Mouse (Mus musculus) limb, embryonic 14.5 days (tissue): Measurements from ENCODE around the gene Gkn2. TPM values are rescaled to one million over a fixed set of nuclear protein-coding genes. Genes with fewer than 3 reads are reported as not detected.

ENCODE experiments used
- ATAC-seq: fragments of 200-750 bp; cut with Nextera tagmentation; 2 replicates; pipeline ENCODE4 v1.8.0; 2017; ENCODE audit warnings: low read depth, moderate number of reproducible peaks, moderate TSS enrichment; ENCODE audit not compliant: low FRiP score
- DNase-seq: peaks from one replicate; pipeline ENCODE4 v3.0.0-alpha.2; 2015; ENCODE audit warnings: low spot score
- H3K27ac ChIP-seq: fragments of 300-500 bp; sonication (generic); replicated peaks from 2 replicates; pipeline ENCODE4 v1.5.1; 2014; ENCODE audit warnings: low read depth, mild to moderate bottlenecking, low read length, moderate library complexity, mixed read lengths
- H3K27me3 ChIP-seq: fragments of 300-500 bp; sonication (generic); 2 replicates; pipeline ENCODE4 v1.6.1; 2014; ENCODE audit warnings: low read length, mixed read lengths; ENCODE audit not compliant: control insufficient read depth, insufficient read depth
- H3K36me3 ChIP-seq: fragments of 300-500 bp; sonication (generic); 2 replicates; pipeline ENCODE4 v1.6.1; 2014; ENCODE audit warnings: mild to moderate bottlenecking, low read length, moderate library complexity, mixed read lengths; ENCODE audit not compliant: control insufficient read depth, insufficient read depth
- H3K4me1 ChIP-seq: fragments of 300-500 bp; sonication (generic); 2 replicates; pipeline ENCODE4 v1.6.1; 2014; ENCODE audit warnings: antibody characterized with exemption, low read length, mixed read lengths; ENCODE audit not compliant: control insufficient read depth, insufficient read depth
- H3K4me2 ChIP-seq: fragments of 300-500 bp; sonication (generic); replicated peaks from 2 replicates; pipeline ENCODE4 v1.6.1; 2014; ENCODE audit warnings: low read depth, mild to moderate bottlenecking, low read length, moderate library complexity; ENCODE audit not compliant: severe bottlenecking
- H3K4me3 ChIP-seq: fragments of 300-500 bp; sonication (generic); replicated peaks from 2 replicates; pipeline ENCODE4 v1.5.1; 2014; ENCODE audit warnings: low read length
- H3K9ac ChIP-seq: fragments of 300-500 bp; sonication (generic); 2 replicates; pipeline ENCODE4 v1.6.1; 2014; ENCODE audit warnings: mild to moderate bottlenecking, low read depth, low read length, moderate library complexity; ENCODE audit not compliant: severe bottlenecking
- H3K9me3 ChIP-seq: fragments of 300-500 bp; sonication (generic); 2 replicates; pipeline ENCODE4 v1.6.1; 2016; ENCODE audit warnings: low read length; ENCODE audit not compliant: control insufficient read depth
- POLR2A ChIP-seq: fragments of 200-500 bp; IDR thresholded peaks from 2 replicates; pipeline ENCODE4 v1.8.0; 2012; ENCODE audit warnings: inconsistent platforms, mild to moderate bottlenecking, moderate library complexity, borderline replicate concordance; ENCODE audit not compliant: insufficient read depth, insufficient read length; ENCODE audit errors: extremely low read depth
- WGBS: fragments of 180-500 bp; shearing (Covaris S2); extraction: QIAGEN DNeasy Blood & Tissue Kit; methylation state at CpG from one replicate; pipeline ENCODE4 v1.1.7; 2014; 5-methylcytosine and 5-hydroxymethylcytosine counted together
- polyA plus RNA-seq, 2 experiments: library from polyadenylated mRNA; depleted of rRNA in 1 of 2; stranded (reverse) in 1 of 2; unstranded in 1 of 2; fragments of >200 nt; fragmentation: Nextera tagmentation in 1 of 2; extraction: Ambion mirVana in 1 of 2; gene quantifications; 2 replicates each; pipeline versions ENCODE4 v1.2.1 to v1.2.3; 2012 to 2014

Gkn2 gene
- polyA plus RNA-seq (2012; rRNA removed) (0.09 and 0.35 TPM in 2 replicates), polyA plus RNA-seq (2014; fragmentation: Nextera tagmentation; extraction: Ambion mirVana) (not detected in 2 replicates)

GRCm38 (mm10) chr6:87373057-87373456, at the start of gene Gkn2:
Gene Gkn2 (plus strand): TSS chr6:87373357.
- TF ChIP-seq POLR2A = no peak
- Histone ChIP-seq H3K27me3 (no peaks in the 10 kb centered on the region), H3K9ac (no peak within 1 kb of the TSS), H3K36me3 (no peaks in the 10 kb centered on the region), H3K9me3 (no peaks in the 10 kb centered on the region), H3K4me3 (no peak within 1 kb of the TSS), H3K27ac (no peak within 1 kb of the TSS), H3K4me2 (no peak within 1 kb of the TSS), H3K4me1 (no peaks in the 10 kb centered on the region)
- ATAC-seq = no peak
- WGBS = 89% methylated on average over 9 of the region's 9 CpGs
- DNase-seq = no peak

- Histone ChIP-seq H3K9ac (no peak overlapping the region), H3K4me3 (no peak overlapping the region), H3K9me3 (no peaks in the 10 kb centered on the region), H3K4me1 (no peaks in the 10 kb centered on the region), H3K4me2 (no peak overlapping the region), H3K27me3 (no peaks in the 10 kb centered on the region), H3K36me3 (no peaks in the 10 kb centered on the region; the same call in 1 of the 2 replicates), H3K27ac (no peak overlapping the region)
- ATAC-seq = no peak
- DNase-seq = no peak
- WGBS = 85% methylated on average over 2 of the region's 2 CpGs
- no peak for TF ChIP-seq POLR2A
These were observed 49.8 kb upstream of the Gkn2 start for GRCm38 (mm10) chr6:87323381-87323780.

GRCm38 (mm10) chr6:87326932-87327331, 46.2 kb upstream of the Gkn2 start:
- no peaks in the 10 kb centered on the region; the same call in 1 of the 2 replicates for H3K36me3 ChIP-seq
- no peak overlapping the region for H3K4me2 ChIP-seq
- DNase-seq = no peak
- no peak overlapping the region for H3K27ac ChIP-seq
- H3K4me1 ChIP-seq = peaks cover 22% of the 10 kb centered on the region
- H3K27me3 ChIP-seq = no peaks in the 10 kb centered on the region
- no peak overlapping the region for H3K9ac ChIP-seq
- no peak for ATAC-seq
- no peak for TF ChIP-seq POLR2A
- no peak overlapping the region for H3K4me3 ChIP-seq
- 87% methylated on average over 2 of the region's 2 CpGs for WGBS
- H3K9me3 ChIP-seq = no peaks in the 10 kb centered on the region

GRCm38 (mm10) chr6:87328265-87329173, 44.6 kb upstream of the Gkn2 start:
- no peaks in the 10 kb centered on the region; the same call in 1 of the 2 replicates for H3K36me3 ChIP-seq
- TF ChIP-seq POLR2A = no peak
- ATAC-seq = no peak
- peaks cover 25% of the 10 kb centered on the region for H3K4me1 ChIP-seq
- H3K4me3 ChIP-seq = no peak overlapping the region
- 78% methylated on average over 22 of the region's 22 CpGs for WGBS
- H3K27ac ChIP-seq = no peak overlapping the region
- no peaks in the 10 kb centered on the region for H3K27me3 ChIP-seq
- H3K9me3 ChIP-seq = no peaks in the 10 kb centered on the region
- no peak overlapping the region for H3K9ac ChIP-seq
- no peak overlapping the region for H3K4me2 ChIP-seq
- DNase-seq = no peak

- Histone ChIP-seq H3K9ac (no peak overlapping the region), H3K4me3 (peak overlapping the region; percentile 88), H3K4me1 (peaks cover 30% of the 10 kb centered on the region), H3K36me3 (no peaks in the 10 kb centered on the region), H3K4me2 (peak overlapping the region; percentile 75), H3K27me3 (no peaks in the 10 kb centered on the region), H3K9me3 (no peaks in the 10 kb centered on the region), H3K27ac (no peak overlapping the region)
- no peak for ATAC-seq
- TF ChIP-seq POLR2A = no peak
- peak; percentile 44 for DNase-seq
- WGBS = 52% methylated on average over 2 of the region's 2 CpGs
These were observed 40.8 kb upstream of the Gkn2 start for GRCm38 (mm10) chr6:87332380-87332779.
